Mouse (Mus musculus) midbrain, embryonic 11.5 days (tissue): ENCODE data around the gene Poc1b. TPM values are rescaled to one million over a fixed set of nuclear protein-coding genes. Genes with fewer than 3 reads are reported as not detected.

Experiments
- ATAC-seq: fragments of 200-750 bp; cut with Nextera tagmentation; 2 replicates; pipeline ENCODE4 v1.8.0; 2017; ENCODE audit warnings: moderate TSS enrichment, moderate library complexity; ENCODE audit not compliant: low FRiP score
- DNase-seq: peaks from one replicate; pipeline ENCODE4 v3.0.0; 2015; ENCODE audit warnings: low spot score; ENCODE audit errors: missing footprints
- H3K27ac ChIP-seq: fragments of 300-500 bp; sonication (generic); 2 replicates; pipeline ENCODE4 v1.5.1; 2014; ENCODE audit warnings: low read depth, low read length
- H3K27me3 ChIP-seq: fragments of 300-500 bp; sonication (generic); 2 replicates; pipeline ENCODE4 v1.6.1; 2014; ENCODE audit warnings: mild to moderate bottlenecking, low read length, moderate library complexity, mixed read lengths; ENCODE audit not compliant: control insufficient read depth, insufficient read depth
- H3K36me3 ChIP-seq: fragments of 300-500 bp; sonication (generic); 2 replicates; pipeline ENCODE4 v1.6.1; 2014; ENCODE audit warnings: mild to moderate bottlenecking, low read length, moderate library complexity, mixed read lengths; ENCODE audit not compliant: control insufficient read depth, insufficient read depth
- H3K4me1 ChIP-seq: fragments of 300-500 bp; sonication (generic); 2 replicates; pipeline ENCODE4 v1.6.1; 2014; ENCODE audit warnings: low read length; ENCODE audit not compliant: control insufficient read depth, insufficient read depth
- H3K4me2 ChIP-seq: fragments of 300-500 bp; sonication (generic); 2 replicates; pipeline ENCODE4 v1.6.1; 2014; ENCODE audit warnings: mild to moderate bottlenecking, moderate library complexity
- H3K4me3 ChIP-seq: fragments of 300-500 bp; sonication (generic); 2 replicates; pipeline ENCODE4 v1.5.1; 2014; ENCODE audit warnings: low read depth, low read length
- H3K9ac ChIP-seq: fragments of 300-500 bp; sonication (generic); 2 replicates; pipeline ENCODE4 v1.6.1; 2014; ENCODE audit warnings: low read length
- H3K9me3 ChIP-seq: fragments of 300-500 bp; sonication (generic); 2 replicates; pipeline ENCODE4 v1.6.1; 2016; ENCODE audit warnings: low read length; ENCODE audit not compliant: control insufficient read depth
- WGBS: fragments of 180-500 bp; shearing (Covaris S2); extraction: QIAGEN DNeasy Blood & Tissue Kit; methylation state at CpG from one replicate; pipeline ENCODE4 v1.1.7; 2014; 5-methylcytosine and 5-hydroxymethylcytosine counted together
- polyA plus RNA-seq: library from polyadenylated mRNA; unstranded; fragments of >200 nt; fragmentation: Nextera tagmentation; extraction: Ambion mirVana; gene quantifications from 2 replicates; pipeline ENCODE4 v1.2.1, GENCODE M21; 2014

Gene Poc1b
- 37.2 and 38.6 TPM in 2 replicates for polyA plus RNA-seq

DNA sequence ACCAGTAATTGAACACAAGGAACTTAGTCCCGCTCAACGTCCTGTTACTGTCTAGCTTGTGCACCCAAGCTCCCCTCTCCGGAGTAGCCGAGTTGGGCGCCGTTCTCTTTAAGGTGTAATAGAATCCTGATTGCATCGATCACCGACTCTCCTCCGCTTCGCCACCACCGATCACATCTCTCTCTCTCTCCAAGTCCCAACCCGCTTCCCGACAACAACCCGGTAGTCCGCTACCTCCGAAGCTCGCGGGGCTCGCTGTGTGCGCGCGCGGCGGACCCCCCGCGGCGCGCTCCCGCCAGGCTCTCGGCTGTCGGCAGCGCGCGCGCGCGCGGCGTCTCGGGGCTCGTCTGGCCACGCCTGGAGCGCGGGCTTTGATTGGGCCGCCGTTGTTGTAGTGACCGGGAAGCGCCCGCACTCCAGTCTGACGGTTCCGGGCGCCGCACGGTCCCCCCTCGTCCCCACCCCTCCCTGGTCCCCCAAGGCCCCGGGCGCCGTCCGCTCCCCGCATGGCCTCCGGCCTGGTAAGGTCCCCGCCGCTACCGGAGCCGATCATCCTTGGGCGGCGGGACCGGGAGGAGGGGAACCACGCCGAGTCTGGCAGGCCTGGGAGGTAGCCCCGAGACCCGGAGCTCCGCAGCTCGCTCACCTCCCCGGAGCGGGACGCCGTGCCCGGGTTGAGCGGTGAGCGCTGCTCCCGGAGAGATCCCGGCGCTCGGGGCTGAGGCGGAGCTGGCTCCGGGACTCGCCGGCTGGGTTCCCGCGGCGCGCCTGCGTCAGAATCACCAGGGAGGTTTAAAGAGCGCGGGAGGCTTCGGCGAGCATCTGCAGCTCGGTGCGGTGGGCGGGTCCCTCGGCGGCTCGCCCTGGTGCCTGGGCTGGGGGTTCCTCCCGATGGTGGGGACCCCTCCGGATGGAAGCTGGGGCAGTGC lies at the start of gene Poc1b:
TSS of gene Poc1b (plus strand) at position 334 of the 929 bp plus-strand sequence.
- H3K4me3 ChIP-seq = peak within 1 kb of the TSS; percentile 87
- WGBS = under 1% methylated on average over 106 of the region's 106 CpGs
- H3K4me2 ChIP-seq = peak within 1 kb of the TSS; percentile 96
- no peaks in the 10 kb centered on the region for H3K27me3 ChIP-seq
- DNase-seq (peak; percentile 99), ATAC-seq (peak; percentile 95)
- peak within 1 kb of the TSS; percentile 77 for H3K27ac ChIP-seq
- H3K9me3 ChIP-seq = no peaks in the 10 kb centered on the region
- peaks cover 4% of the 10 kb centered on the region; the same call in 1 of the 2 replicates for H3K36me3 ChIP-seq
- H3K4me1 ChIP-seq = peaks cover 12% of the 10 kb centered on the region
- peak within 1 kb of the TSS; percentile 92 for H3K9ac ChIP-seq

DNA sequence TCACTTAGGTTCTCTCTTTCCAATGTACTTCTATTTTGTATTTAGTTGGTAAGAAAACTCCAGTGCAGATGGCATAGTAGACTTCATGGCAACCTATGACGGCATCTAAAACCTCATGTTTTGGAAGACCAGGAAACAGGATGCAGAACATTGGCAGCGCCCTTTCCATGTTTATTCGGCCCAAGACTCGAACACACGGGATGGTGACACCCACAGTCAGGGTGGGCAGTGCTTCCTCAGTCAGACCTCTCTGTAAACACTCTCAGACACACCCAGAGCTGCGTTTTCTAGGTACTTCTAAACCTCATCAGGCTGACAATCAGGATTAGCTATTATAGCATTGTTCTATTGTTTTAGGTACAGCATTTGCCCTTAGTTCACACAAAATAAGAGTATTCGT lies 46.2 kb upstream of the Poc1b start:
- Histone ChIP-seq H3K27ac (no peak overlapping the region), H3K36me3 (no peaks in the 10 kb centered on the region), H3K9ac (no peak overlapping the region), H3K4me3 (no peak overlapping the region), H3K4me2 (no peak overlapping the region), H3K4me1 (no peaks in the 10 kb centered on the region), H3K27me3 (no peaks in the 10 kb centered on the region), H3K9me3 (no peaks in the 10 kb centered on the region)
- peak; percentile 47 for DNase-seq
- WGBS = 91% methylated on average over 7 of the region's 7 CpGs
- ATAC-seq = no peak

DNA sequence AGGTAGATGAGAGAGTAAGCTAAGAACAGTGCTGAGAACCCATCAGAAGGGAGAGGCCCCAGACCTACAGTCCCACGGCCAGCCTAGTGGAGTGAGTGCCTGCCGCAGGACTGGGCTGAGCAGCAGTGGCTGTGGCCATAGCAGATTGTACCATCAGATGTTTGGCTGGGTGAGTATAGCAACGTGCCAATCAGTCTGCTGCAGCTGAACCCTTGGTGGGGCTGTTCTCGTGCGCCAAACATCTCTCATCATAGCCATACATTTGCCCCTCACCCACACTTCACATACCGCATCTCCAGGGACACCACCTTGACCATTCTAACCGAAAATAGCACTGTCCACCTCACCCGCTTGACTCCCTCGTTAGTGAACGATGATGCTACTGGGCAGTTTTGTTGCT lies 45.4 kb upstream of the Poc1b start:
- ATAC-seq (no peak), DNase-seq (peak; percentile 54)
- Histone ChIP-seq H3K4me3 (no peak overlapping the region), H3K27me3 (no peaks in the 10 kb centered on the region), H3K9me3 (no peaks in the 10 kb centered on the region), H3K4me1 (no peaks in the 10 kb centered on the region), H3K27ac (no peak overlapping the region), H3K9ac (no peak overlapping the region), H3K4me2 (no peak overlapping the region), H3K36me3 (no peaks in the 10 kb centered on the region)
- 96% methylated on average over 10 of the region's 10 CpGs for WGBS

DNA sequence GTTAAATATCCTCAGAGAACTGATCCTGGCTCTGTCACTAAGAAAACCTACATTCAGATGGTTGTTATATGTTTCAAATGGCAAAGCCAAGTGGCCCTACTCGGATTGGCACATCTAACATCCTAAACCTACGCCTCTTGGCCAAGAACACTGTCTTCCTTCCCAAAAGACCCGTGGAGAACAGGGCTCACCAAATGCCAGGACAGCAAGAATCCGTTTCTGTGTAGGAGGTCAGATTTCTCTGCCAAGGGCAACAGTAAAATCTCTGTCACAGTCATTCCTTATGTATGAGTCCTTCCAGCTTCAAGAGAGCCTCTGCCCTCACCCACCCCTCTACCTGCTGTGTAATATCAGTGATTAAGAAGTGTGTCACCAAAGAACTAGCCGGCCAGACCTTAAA lies 44.3 kb upstream of the Poc1b start:
- no peak for ATAC-seq
- Histone ChIP-seq H3K27ac (no peak overlapping the region), H3K9ac (no peak overlapping the region), H3K4me3 (no peak overlapping the region), H3K4me2 (no peak overlapping the region), H3K9me3 (no peaks in the 10 kb centered on the region), H3K4me1 (no peaks in the 10 kb centered on the region), H3K36me3 (no peaks in the 10 kb centered on the region), H3K27me3 (no peaks in the 10 kb centered on the region)
- WGBS = 81% methylated on average over 5 of the region's 5 CpGs
- DNase-seq = peak; percentile 57

DNA sequence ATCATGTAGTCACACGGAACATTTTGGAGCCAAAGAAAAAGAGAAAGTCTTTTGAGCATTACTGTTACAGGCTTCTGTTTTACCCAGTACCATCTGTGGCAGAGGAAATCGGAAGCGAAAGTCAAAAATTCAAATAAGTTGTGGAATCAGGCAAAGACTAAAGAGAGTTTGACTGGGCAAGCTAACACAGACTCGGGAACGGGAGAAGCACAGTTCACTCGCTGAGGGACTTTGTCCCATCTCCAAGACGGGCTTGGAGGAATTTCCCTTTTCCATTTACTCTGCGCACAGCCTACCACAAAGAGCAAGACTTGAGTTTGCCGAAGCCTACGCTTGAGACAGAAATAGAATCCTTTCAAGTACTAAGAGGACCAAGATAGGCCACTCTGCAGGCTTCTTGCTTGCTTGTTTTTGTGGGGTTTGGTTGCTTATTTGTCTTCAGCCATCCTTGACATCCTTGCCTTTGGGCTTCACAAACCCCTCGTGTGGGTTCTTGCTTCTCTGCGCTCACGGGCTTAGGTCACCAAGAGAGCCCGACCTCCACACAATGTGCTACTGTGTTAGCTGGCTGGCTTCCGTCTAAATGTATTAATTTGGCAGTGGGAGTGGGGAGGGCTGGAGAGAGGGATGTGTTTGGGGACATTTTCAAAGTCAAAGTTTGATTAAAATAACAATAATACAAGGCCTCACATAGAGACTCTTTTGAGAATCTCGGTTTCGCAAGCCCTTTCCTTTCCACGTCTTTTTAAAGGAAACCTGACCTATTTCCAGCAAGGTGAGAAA lies 30.5 kb upstream of the Poc1b start:
- DNase-seq (no peak), ATAC-seq (no peak)
- no peak overlapping the region for H3K9ac ChIP-seq
- H3K27me3 ChIP-seq = no peaks in the 10 kb centered on the region
- H3K27ac ChIP-seq = no peak overlapping the region
- no peak overlapping the region for H3K4me2 ChIP-seq
- no peaks in the 10 kb centered on the region for H3K36me3 ChIP-seq
- no peaks in the 10 kb centered on the region for H3K9me3 ChIP-seq
- H3K4me1 ChIP-seq = no peaks in the 10 kb centered on the region
- WGBS = 78% methylated on average over 18 of the region's 18 CpGs
- H3K4me3 ChIP-seq = no peak overlapping the region

DNA sequence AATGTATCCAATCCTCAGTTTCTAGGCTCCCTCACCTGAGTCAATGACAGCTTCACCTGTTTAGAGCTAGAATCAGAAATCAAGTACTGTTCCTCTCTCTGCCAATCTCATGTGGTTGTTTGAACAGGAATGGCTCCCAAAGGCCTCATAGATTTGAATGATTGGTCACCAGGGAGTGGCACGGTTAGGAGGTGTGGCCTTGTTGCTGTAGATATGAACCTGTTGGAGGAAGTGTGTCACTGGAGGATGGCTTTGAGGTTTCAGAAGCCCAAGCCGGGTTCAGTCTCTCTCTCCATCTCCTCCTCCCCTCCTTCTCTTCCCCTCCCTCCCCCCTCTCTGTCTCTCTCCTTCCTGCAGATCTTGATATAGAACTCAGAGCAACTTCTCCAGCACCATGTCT lies 28.2 kb upstream of the Poc1b start:
- no peak overlapping the region for H3K9ac ChIP-seq
- H3K27ac ChIP-seq = no peak overlapping the region
- no peak overlapping the region for H3K4me2 ChIP-seq
- H3K36me3 ChIP-seq = no peaks in the 10 kb centered on the region
- no peak for DNase-seq
- 86% methylated on average over 2 of the region's 2 CpGs for WGBS
- no peaks in the 10 kb centered on the region for H3K9me3 ChIP-seq
- no peaks in the 10 kb centered on the region for H3K27me3 ChIP-seq
- H3K4me3 ChIP-seq = no peak overlapping the region
- no peaks in the 10 kb centered on the region for H3K4me1 ChIP-seq
- ATAC-seq = no peak

DNA sequence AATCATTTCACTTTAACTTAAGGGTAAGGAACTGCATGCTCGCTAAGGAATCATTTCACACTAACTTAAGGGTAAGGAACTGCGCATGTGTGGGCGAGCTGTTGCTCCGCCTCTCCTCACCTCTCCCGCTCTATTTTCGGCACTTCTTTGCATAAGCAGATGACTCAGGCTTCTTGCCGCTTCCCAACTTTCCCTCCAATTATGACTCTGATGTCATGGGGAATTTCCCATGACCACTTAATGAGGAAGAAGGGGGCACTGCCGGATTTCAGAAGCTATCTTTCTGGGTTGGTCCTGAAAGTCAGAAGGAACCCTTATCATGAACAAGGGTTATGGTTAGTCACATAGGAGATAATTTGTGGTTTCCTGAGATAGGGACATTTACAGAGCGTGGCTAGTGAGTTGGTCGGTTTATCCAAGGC lies 25.3 kb upstream of the Poc1b start:
- no peaks in the 10 kb centered on the region for H3K9me3 ChIP-seq
- no peak overlapping the region for H3K9ac ChIP-seq
- no peak overlapping the region for H3K4me2 ChIP-seq
- H3K27me3 ChIP-seq = no peaks in the 10 kb centered on the region
- no peaks in the 10 kb centered on the region for H3K36me3 ChIP-seq
- H3K27ac ChIP-seq = no peak overlapping the region
- ATAC-seq (no peak), DNase-seq (no peak)
- 90% methylated on average over 10 of the region's 10 CpGs for WGBS
- H3K4me3 ChIP-seq = no peak overlapping the region
- H3K4me1 ChIP-seq = no peaks in the 10 kb centered on the region

DNA sequence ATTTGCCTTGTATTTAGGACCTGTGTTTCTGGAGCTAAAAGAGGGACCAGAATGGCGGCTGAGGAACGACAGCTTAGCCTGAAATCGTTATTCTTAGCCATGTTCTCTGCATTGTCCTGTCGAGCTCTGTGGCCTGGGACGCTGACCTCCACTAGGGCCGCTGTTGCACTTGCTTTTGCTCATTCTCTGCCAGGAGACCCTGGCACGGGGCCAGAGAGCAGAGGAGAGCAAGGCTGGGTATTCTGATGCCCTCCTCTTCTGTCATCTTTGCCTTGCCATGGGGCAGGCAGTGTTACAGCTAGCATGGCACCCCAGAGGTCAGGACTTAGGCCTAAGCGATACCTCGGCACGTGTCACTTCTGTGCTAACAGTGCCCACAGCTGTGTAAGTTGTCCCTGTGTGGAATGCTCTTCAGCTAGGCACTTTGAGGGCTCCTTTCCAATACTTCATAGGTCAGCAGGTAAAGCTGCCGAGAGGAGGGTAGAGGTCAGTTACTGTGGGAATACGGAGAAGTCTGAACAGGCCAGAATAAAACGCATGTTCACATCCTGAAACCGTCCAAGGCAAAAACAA lies 23.3 kb upstream of the Poc1b start:
- no peak for ATAC-seq
- WGBS = 89% methylated on average over 14 of the region's 14 CpGs
- no peaks in the 10 kb centered on the region for H3K36me3 ChIP-seq
- H3K9me3 ChIP-seq = no peaks in the 10 kb centered on the region
- H3K27me3 ChIP-seq = no peaks in the 10 kb centered on the region
- H3K27ac ChIP-seq = no peak overlapping the region
- H3K4me2 ChIP-seq = no peak overlapping the region
- H3K4me1 ChIP-seq = no peaks in the 10 kb centered on the region
- no peak overlapping the region for H3K9ac ChIP-seq
- no peak for DNase-seq
- H3K4me3 ChIP-seq = no peak overlapping the region
